Mouse (Mus musculus): ENCODE measurements around the gene R3hdm2.

DNA sequence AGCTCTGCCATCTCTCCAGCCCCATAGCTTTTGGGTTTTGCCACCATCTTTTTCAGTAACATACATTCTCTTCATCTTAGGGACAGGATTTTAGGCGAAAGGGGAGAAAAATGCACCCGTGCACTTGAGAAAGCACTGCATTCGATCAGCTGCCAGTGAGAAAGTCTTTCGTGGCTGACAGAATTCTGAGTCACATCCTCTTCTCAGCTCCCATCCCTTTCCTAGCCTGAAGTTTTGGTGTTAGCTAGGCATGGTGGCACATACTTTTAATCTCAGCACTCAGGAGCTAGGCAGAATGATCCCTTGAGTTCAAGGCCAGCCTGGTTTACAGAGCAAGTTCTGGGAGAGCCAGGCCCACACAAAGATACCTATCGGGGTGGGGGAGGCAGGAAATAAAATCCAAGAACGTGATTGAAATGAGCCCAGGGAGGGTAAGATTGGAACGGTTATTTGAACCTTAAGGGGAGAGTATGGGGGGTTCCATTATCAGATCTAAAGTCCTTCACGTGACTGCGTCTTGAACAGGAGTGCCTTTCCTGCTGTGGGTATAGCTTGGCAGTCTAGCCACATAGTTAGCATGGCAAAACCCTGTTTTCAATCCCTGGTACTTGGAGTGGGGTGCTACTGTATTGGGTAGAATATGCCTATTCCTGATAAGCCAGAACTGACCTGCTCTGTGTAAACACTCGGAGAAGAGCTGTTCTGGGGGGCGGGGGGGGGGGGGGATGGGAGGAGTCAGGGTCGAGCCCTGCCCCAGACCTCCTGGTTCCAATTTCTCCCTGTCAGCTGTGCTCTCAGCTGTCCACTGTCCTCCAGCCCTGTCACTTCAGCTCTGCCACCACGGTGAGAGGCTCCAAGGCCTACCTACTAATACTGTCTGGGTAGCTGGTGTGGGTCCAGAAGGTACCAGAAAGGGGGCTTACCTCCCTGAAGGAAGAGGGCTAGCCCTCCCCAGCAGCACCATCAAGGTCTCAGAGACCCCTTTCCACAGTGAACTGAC, 121.1 kb downstream of the R3hdm2 start, which contains the start of gene Stac3:
- TF ChIP-seq EP300 (IDR thresholded peaks at IDR 0.05; ENCODE audit: low read depth) (no peak), CTCF (IDR thresholded peaks at IDR 0.05; ENCODE audit: low read depth) (no peak)

All from heart, postnatal 0 days (tissue).